Mouse (Mus musculus) adrenal gland, postnatal 10 days (tissue): ENCODE results near the gene Plaur. TPM values are rescaled to one million over a fixed set of nuclear protein-coding genes. Genes with fewer than 3 reads are reported as not detected.
"Not testable (repeated sequence)": the region's sequence is repeated elsewhere in the genome, so short reads cannot be mapped to it uniquely, and the experiment has no call there.

Source experiments
- DNase-seq: peaks from one replicate; pipeline ENCODE4 v3.0.0; 2021; ENCODE audit warnings: mixed read lengths
- total RNA-seq, 2 experiments: library from RNA; stranded (reverse); gene quantifications; 2 replicates each; pipeline ENCODE4 v1.2.3; 2021

Gene Plaur
- total RNA-seq, 2 experiments from 2014 or later = 6.7 to 9.4 TPM

GRCm38 (mm10) chr7:24507726-24508114, 45.4 kb downstream of the Plaur start:
- DNase-seq = no peak

GRCm38 (mm10) chr7:24512355-24512754, 50.1 kb downstream of the Plaur start, which contains the start of gene AC161166.1:
Gene AC161166.1 (minus strand): TSS chr7:24512455.
- DNase-seq = no peak

GRCm38 (mm10) chr7:24516319-24516718, 54.0 kb downstream of the Plaur start:
- not testable (repeated sequence) for DNase-seq

GRCm38 (mm10) chr7:24517077-24517476, 54.8 kb downstream of the Plaur start:
- DNase-seq = no peak

GRCm38 (mm10) chr7:24517654-24518053, 55.4 kb downstream of the Plaur start:
- DNase-seq = no peak

GRCm38 (mm10) chr7:24519130-24519529, 56.8 kb downstream of the Plaur start:
- no peak for DNase-seq

GRCm38 (mm10) chr7:24520054-24520453, 57.8 kb downstream of the Plaur start:
- DNase-seq = not testable (repeated sequence)

GRCm38 (mm10) chr7:24522805-24523204, 60.5 kb downstream of the Plaur start:
- DNase-seq = no peak

GRCm38 (mm10) chr7:24523723-24524122, 61.4 kb downstream of the Plaur start:
- no peak for DNase-seq

GRCm38 (mm10) chr7:24524978-24525377, 62.7 kb downstream of the Plaur start:
- DNase-seq = no peak

Other genes starting within 250 kb of the Plaur start
- 1 to 10 TPM; 2.5 to 2.8 TPM for gene Zfp109, start 224.9 kb upstream of the Plaur start, total RNA-seq
- 1 to 10 TPM; 2.0 to 3.5 TPM for gene Zfp108, start 207.7 kb upstream of the Plaur start, total RNA-seq
- gene Zfp93, start 192.1 kb upstream of the Plaur start, total RNA-seq = 1 to 10 TPM; 4.1 to 4.8 TPM
- gene Zfp61, start 161.3 kb upstream of the Plaur start, total RNA-seq = 10 to 100 TPM in 1 of 2 experiments, 1 to 10 TPM in 1; 5.8 to 12.1 TPM
- 1 to 10 TPM; 2.7 to 6.4 TPM for gene Zfp94, start 145.8 kb upstream of the Plaur start, total RNA-seq
- under 1 TPM; 0.36 to 0.42 TPM for gene Tescl, start 128.5 kb upstream of the Plaur start, total RNA-seq
- gene Lypd5, start 113.3 kb upstream of the Plaur start, total RNA-seq = not detected
- 1 to 10 TPM; 4.2 to 5.4 TPM for gene Kcnn4, start 92.2 kb upstream of the Plaur start, total RNA-seq
- 10 to 100 TPM; 19.5 to 24.1 TPM for gene Smg9, start 62.9 kb upstream of the Plaur start, total RNA-seq
- under 1 TPM in 1 of 2 experiments, not detected in 1; 0.27 TPM for gene Irgc1, start 10.2 kb upstream of the Plaur start, total RNA-seq
- gene Cadm4, start 19.5 kb downstream of the Plaur start, total RNA-seq = 1 to 10 TPM; 6.4 to 8.6 TPM
- gene Zfp428, start 44.5 kb downstream of the Plaur start, total RNA-seq = 1 to 10 TPM; 6.0 to 9.1 TPM
- gene AC161166.1, start 50.0 kb downstream of the Plaur start, total RNA-seq = not detected
- gene Irgq, start 68.2 kb downstream of the Plaur start, total RNA-seq = 10 to 100 TPM; 17.6 to 23.3 TPM
- gene Pinlyp, start 83.6 kb downstream of the Plaur start, total RNA-seq = not detected
- 10 to 100 TPM; 37.4 to 48.6 TPM for gene Xrcc1, start 83.8 kb downstream of the Plaur start, total RNA-seq
- 10 to 100 TPM; 20.0 to 23.1 TPM for gene Ethe1, start 125.1 kb downstream of the Plaur start, total RNA-seq
- gene Zfp575, start 125.2 kb downstream of the Plaur start, total RNA-seq = under 1 TPM; 0.54 to 0.73 TPM
- gene Phldb3, start 148.3 kb downstream of the Plaur start, total RNA-seq = 1 to 10 TPM; 3.6 TPM
- under 1 TPM; 0.24 to 0.27 TPM for gene Lypd3, start 174.1 kb downstream of the Plaur start, total RNA-seq
- not detected for gene Tex101, start 214.2 kb downstream of the Plaur start, total RNA-seq
- not detected for gene BC049730, start 246.8 kb downstream of the Plaur start, total RNA-seq